18 mouse cellular contexts compared by ENCODE assay signal in genomic region chr13:41020494-41020893, GRCm38 (mm10). TPM values are rescaled to one million over a fixed set of nuclear protein-coding genes. Genes with fewer than 3 reads are reported as not detected.
DNase-seq lines count a peak whose midpoint lies in the region; ATAC-seq lines count a peak whose summit lies in the region.
"Had no signal": no experiment of that assay in that cellular context is flagged by ENCODE, and none has a peak within 500 bp of the region (broad histone marks: within the 10 kb centered on the region; RNA-seq: fewer than 3 reads in every experiment).

No protein-coding gene starts in this region.

- no peaks in the 10 kb centered on the region for H3K9me3 ChIP-seq in megakaryocyte, embryonic 14.5 days
- H3K9me3 ChIP-seq in liver, embryonic 11.5 days (ENCODE audit: control insufficient read depth, low read length): no peaks in the 10 kb centered on the region
- H3K9me3 ChIP-seq in hindbrain, embryonic 12.5 days (replicated peaks): no peaks in the 10 kb centered on the region
- H3K9me3 ChIP-seq in forebrain, embryonic 14.5 days (replicated peaks; ENCODE audit: control insufficient read depth, low read length): no peaks in the 10 kb centered on the region
- H3K9me3 ChIP-seq: heart, embryonic 15.5 days; hindbrain, embryonic 13.5 days; kidney, embryonic 15.5 days had no signal

- no peak for ATAC-seq in megakaryocyte, adult 5-6 weeks (ENCODE audit: poor library complexity, severe bottlenecking)
- ATAC-seq in liver, embryonic 11.5 days (replicated peaks; ENCODE audit: low FRiP score): peak; percentile 44
- ATAC-seq in megakaryocyte-erythroid progenitor cell, adult 5-6 weeks (replicated peaks; ENCODE audit: low FRiP score, low TSS enrichment, poor library complexity, severe bottlenecking): peak; percentile 49
- ATAC-seq in hindbrain, embryonic 12.5 days (ENCODE audit: low FRiP score): no peak
- no peak for ATAC-seq in forebrain, embryonic 14.5 days

- H3K27me3 ChIP-seq in megakaryocyte, embryonic 14.5 days (replicated peaks): no peaks in the 10 kb centered on the region
- no peaks in the 10 kb centered on the region for H3K27me3 ChIP-seq in liver, embryonic 11.5 days (replicated peaks; ENCODE audit: control insufficient read depth, insufficient read depth, low read length)
- no peaks in the 10 kb centered on the region for H3K27me3 ChIP-seq in hindbrain, embryonic 12.5 days
- no peaks in the 10 kb centered on the region for H3K27me3 ChIP-seq in forebrain, embryonic 14.5 days (replicated peaks; ENCODE audit: control insufficient read depth, insufficient read depth, low read length)
- H3K27me3 ChIP-seq: heart, embryonic 15.5 days; hindbrain, embryonic 13.5 days; kidney, embryonic 15.5 days had no signal

- peak overlapping the region; percentile 73 for H3K27ac ChIP-seq in brown adipose tissue, adult 24 weeks (replicated peaks; ENCODE audit: low read depth, low read length)
- peak overlapping the region; percentile 99 for H3K27ac ChIP-seq in liver, embryonic 11.5 days (ENCODE audit: low read depth, low read length)
- no peak overlapping the region for H3K27ac ChIP-seq in hindbrain, embryonic 12.5 days
- H3K27ac ChIP-seq in forebrain, embryonic 14.5 days (ENCODE audit: low read depth, low read length): no peak overlapping the region
- H3K27ac ChIP-seq: heart, embryonic 15.5 days; hindbrain, embryonic 13.5 days; kidney, embryonic 15.5 days had no signal

- H3K4me2 ChIP-seq in liver, embryonic 11.5 days: peak overlapping the region; percentile 84
- H3K4me2 ChIP-seq in hindbrain, embryonic 12.5 days (replicated peaks): no peak overlapping the region
- no peak overlapping the region for H3K4me2 ChIP-seq in forebrain, embryonic 14.5 days (ENCODE audit: low read length)
- H3K4me2 ChIP-seq: heart, embryonic 15.5 days; hindbrain, embryonic 13.5 days; kidney, embryonic 15.5 days; midbrain, embryonic 11.5 days had no signal

- H3K9ac ChIP-seq in liver, embryonic 11.5 days (ENCODE audit: low read depth, low read length): peak overlapping the region; percentile 77
- no peak overlapping the region for H3K9ac ChIP-seq in hindbrain, embryonic 12.5 days
- no peak overlapping the region for H3K9ac ChIP-seq in forebrain, embryonic 14.5 days (ENCODE audit: low read length)
- H3K9ac ChIP-seq: heart, embryonic 15.5 days; hindbrain, embryonic 13.5 days; kidney, embryonic 15.5 days had no signal

- peak overlapping the region; percentile 69 for H3K4me3 ChIP-seq in megakaryocyte, embryonic 14.5 days (replicated peaks)
- no peak overlapping the region for H3K4me3 ChIP-seq in brown adipose tissue, adult 24 weeks (ENCODE audit: insufficient read depth, low read depth, low read length)
- H3K4me3 ChIP-seq in liver, embryonic 11.5 days (ENCODE audit: low read depth, low read length): peak overlapping the region; percentile 84
- no peak overlapping the region for H3K4me3 ChIP-seq in hindbrain, embryonic 12.5 days
- no peak overlapping the region for H3K4me3 ChIP-seq in forebrain, embryonic 14.5 days (ENCODE audit: low read depth, low read length)
- H3K4me3 ChIP-seq: heart, embryonic 15.5 days; hindbrain, embryonic 13.5 days; kidney, embryonic 15.5 days had no signal

- peak; percentile 57 for DNase-seq in liver, embryonic 11.5 days (ENCODE audit: low spot score)
- no peak for DNase-seq in forebrain, embryonic 14.5 days (ENCODE audit: low spot score)
- DNase-seq: adrenal gland, adult 2 months; cerebellum, adult 18-20 months; cerebellum, postnatal 36 days; gastrocnemius, postnatal 14 days; lung, postnatal 10 days; right cerebral cortex, postnatal 4 days; thymus, postnatal 14 days had no signal

- H3K4me1 ChIP-seq in megakaryocyte, embryonic 14.5 days: peaks cover 52% of the 10 kb centered on the region
- peaks cover 23% of the 10 kb centered on the region for H3K4me1 ChIP-seq in brown adipose tissue, adult 24 weeks (ENCODE audit: control insufficient read depth, insufficient read depth, insufficient read length, low read length)
- H3K4me1 ChIP-seq in liver, embryonic 11.5 days (replicated peaks; ENCODE audit: control insufficient read depth, insufficient read depth, low read length): peaks cover 30% of the 10 kb centered on the region
- H3K4me1 ChIP-seq in hindbrain, embryonic 12.5 days: peaks cover 13% of the 10 kb centered on the region
- peaks cover 10% of the 10 kb centered on the region; the same call in 1 of the 2 replicates for H3K4me1 ChIP-seq in forebrain, embryonic 14.5 days (ENCODE audit: control insufficient read depth, insufficient read depth, low read length)

- WGBS in liver, embryonic 11.5 days: 24% methylated on average over 7 of the region's 7 CpGs
- 74% methylated on average over 7 of the region's 7 CpGs for WGBS in hindbrain, embryonic 12.5 days
- WGBS in forebrain, embryonic 14.5 days: 77% methylated on average over 7 of the region's 7 CpGs

- H3K36me3 ChIP-seq in megakaryocyte, embryonic 14.5 days (replicated peaks; ENCODE audit: low read length): peaks cover 78% of the 10 kb centered on the region
- H3K36me3 ChIP-seq in liver, embryonic 11.5 days (ENCODE audit: control insufficient read depth, insufficient read depth, low read length): peaks cover 37% of the 10 kb centered on the region
- peaks cover 36% of the 10 kb centered on the region for H3K36me3 ChIP-seq in hindbrain, embryonic 12.5 days
- peaks cover 24% of the 10 kb centered on the region for H3K36me3 ChIP-seq in forebrain, embryonic 14.5 days (ENCODE audit: control insufficient read depth, insufficient read depth, low read length)

RNA-seq across cellular contexts. Expression of gene Tmem14c, which starts 4.4 kb away (rescaled TPM):
- polyA plus RNA-seq in megakaryocyte, embryonic 14.5 days (2012; ENCODE audit: insufficient read depth, low replicate concordance): 53.2 and 191 TPM in 2 replicates
- total RNA-seq in megakaryocyte, adult 5-6 weeks (2015): 208 and 221 TPM in 2 replicates
- 112 and 125 TPM in 2 replicates for total RNA-seq in megakaryocyte, adult 5-6 weeks (2017)
- polyA plus RNA-seq in brown adipose tissue, adult 24 weeks (2012; ENCODE audit: insufficient read depth, insufficient read length, missing spikeins): 595 and 651 TPM in 2 replicates
- 954 and 957 TPM in 2 replicates for polyA plus RNA-seq in liver, embryonic 11.5 days (2014; fragmentation: Nextera tagmentation; extraction: Ambion mirVana)
- 458 and 522 TPM in 2 replicates for total RNA-seq in megakaryocyte-erythroid progenitor cell, adult 5-6 weeks (2014; fragmentation: Nextera tagmentation)
- 216 and 226 TPM in 2 replicates for total RNA-seq in megakaryocyte-erythroid progenitor cell, adult 5-6 weeks (2017)
- polyA plus RNA-seq in hindbrain, embryonic 12.5 days (2016; fragmentation: Nextera tagmentation; extraction: Ambion mirVana): 139 and 148 TPM in 2 replicates
- polyA plus RNA-seq in forebrain, embryonic 14.5 days (2014; fragmentation: Nextera tagmentation; extraction: Ambion mirVana): 132 and 161 TPM in 2 replicates

RNA-seq across cellular contexts. Expression of gene Pak1ip1, which starts 19.7 kb away (rescaled TPM):
- polyA plus RNA-seq in megakaryocyte, embryonic 14.5 days (2012; ENCODE audit: insufficient read depth, low replicate concordance): 12.4 and 51.1 TPM in 2 replicates
- 50.2 and 50.7 TPM in 2 replicates for total RNA-seq in megakaryocyte, adult 5-6 weeks (2015)
- total RNA-seq in megakaryocyte, adult 5-6 weeks (2017): 73.0 and 80.1 TPM in 2 replicates
- 53.0 and 58.3 TPM in 2 replicates for polyA plus RNA-seq in brown adipose tissue, adult 24 weeks (2012; ENCODE audit: insufficient read depth, insufficient read length, missing spikeins)
- polyA plus RNA-seq in liver, embryonic 11.5 days (2014; fragmentation: Nextera tagmentation; extraction: Ambion mirVana): 105 and 109 TPM in 2 replicates
- 71.9 and 77.4 TPM in 2 replicates for total RNA-seq in megakaryocyte-erythroid progenitor cell, adult 5-6 weeks (2014; fragmentation: Nextera tagmentation)
- total RNA-seq in megakaryocyte-erythroid progenitor cell, adult 5-6 weeks (2017): 139 and 140 TPM in 2 replicates
- polyA plus RNA-seq in hindbrain, embryonic 12.5 days (2016; fragmentation: Nextera tagmentation; extraction: Ambion mirVana): 67.9 and 73.9 TPM in 2 replicates
- 84.8 and 86.7 TPM in 2 replicates for polyA plus RNA-seq in forebrain, embryonic 14.5 days (2014; fragmentation: Nextera tagmentation; extraction: Ambion mirVana)

RNA-seq across cellular contexts. Expression of gene Mak, which starts 59.0 kb away (rescaled TPM):
- polyA plus RNA-seq in megakaryocyte, embryonic 14.5 days (2012; ENCODE audit: insufficient read depth, low replicate concordance): not detected in 2 replicates
- 0.23 and 0.27 TPM in 2 replicates for total RNA-seq in megakaryocyte, adult 5-6 weeks (2015)
- 0.22 and 0.41 TPM in 2 replicates for total RNA-seq in megakaryocyte, adult 5-6 weeks (2017)
- polyA plus RNA-seq in brown adipose tissue, adult 24 weeks (2012; ENCODE audit: insufficient read depth, insufficient read length, missing spikeins): not detected in 2 replicates
- 0.34 and 0.56 TPM in 2 replicates for polyA plus RNA-seq in liver, embryonic 11.5 days (2014; fragmentation: Nextera tagmentation; extraction: Ambion mirVana)
- total RNA-seq in megakaryocyte-erythroid progenitor cell, adult 5-6 weeks (2014; fragmentation: Nextera tagmentation): not detected in 2 replicates
- not detected in 2 replicates for total RNA-seq in megakaryocyte-erythroid progenitor cell, adult 5-6 weeks (2017)
- polyA plus RNA-seq in hindbrain, embryonic 12.5 days (2016; fragmentation: Nextera tagmentation; extraction: Ambion mirVana): 1.2 and 1.9 TPM in 2 replicates
- polyA plus RNA-seq in forebrain, embryonic 14.5 days (2014; fragmentation: Nextera tagmentation; extraction: Ambion mirVana): 1.2 and 1.8 TPM in 2 replicates
- total RNA-seq: gastrocnemius, postnatal 14 days had no signal

Comparison
In these comparisons a context has a peak if more than half of its experiments do, and no peak if none do; other contexts are left out.
1. H3K4me3 ChIP-seq: peak in megakaryocyte, embryonic 14.5 days (single experiment) and liver, embryonic 11.5 days (single experiment); none in brown adipose tissue, adult 24 weeks (single experiment), hindbrain, embryonic 12.5 days (single experiment) and forebrain, embryonic 14.5 days (single experiment).
2. ATAC-seq: peak in liver, embryonic 11.5 days (single experiment) and megakaryocyte-erythroid progenitor cell, adult 5-6 weeks (single experiment); none in megakaryocyte, adult 5-6 weeks (single experiment), hindbrain, embryonic 12.5 days (single experiment) and forebrain, embryonic 14.5 days (single experiment).
3. H3K27ac ChIP-seq: peak in brown adipose tissue, adult 24 weeks (single experiment) and liver, embryonic 11.5 days (single experiment); none in hindbrain, embryonic 12.5 days (single experiment) and forebrain, embryonic 14.5 days (single experiment).